Mouse (Mus musculus) urinary bladder, postnatal 36 days (tissue): ENCODE results near the gene Zfp335.

Experiments used
- DNase-seq, 2 experiments: peaks; one replicate each; pipeline ENCODE4 v3.0.0; 2022; ENCODE audit warnings: low spot score in 2 of 2, mixed read lengths in 1 of 2

Zfp335 gene

GRCm38 (mm10) chr2:164911086-164912048 is at the start of gene Zfp335:
Gene Zfp335, minus strand, starts transcription at chr2:164911757.
- DNase-seq: peak; percentile 90

GRCm38 (mm10) chr2:164960716-164961441 is 49.3 kb upstream of the Zfp335 start, which contains the start of gene Slc12a5:
Gene Slc12a5, plus strand, starts transcription at chr2:164960802.
- DNase-seq: peak; percentile 27 to 47

GRCm38 (mm10) chr2:164957548-164958315 is 46.2 kb upstream of the Zfp335 start:
- no peak for DNase-seq

GRCm38 (mm10) chr2:164956195-164956594 is 44.6 kb upstream of the Zfp335 start:
- DNase-seq: no peak

- DNase-seq: no peak
Measured at GRCm38 (mm10) chr2:164955725-164956124, 44.2 kb upstream of the Zfp335 start.

- peak; percentile 56 to 66 for DNase-seq
Measured at GRCm38 (mm10) chr2:164953224-164953623, 41.7 kb upstream of the Zfp335 start.

- DNase-seq: no peak
Measured at GRCm38 (mm10) chr2:164952448-164952847, 40.9 kb upstream of the Zfp335 start.

- DNase-seq: no peak
Measured at GRCm38 (mm10) chr2:164951745-164952144, 40.2 kb upstream of the Zfp335 start.

- DNase-seq: no peak
Measured at GRCm38 (mm10) chr2:164950501-164950900, 38.9 kb upstream of the Zfp335 start.

GRCm38 (mm10) chr2:164948962-164949361 is 37.4 kb upstream of the Zfp335 start:
- DNase-seq: no peak

GRCm38 (mm10) chr2:164947930-164948329 is 36.4 kb upstream of the Zfp335 start:
- no peak for DNase-seq

GRCm38 (mm10) chr2:164947506-164947905 is 35.9 kb upstream of the Zfp335 start:
- DNase-seq: no peak

GRCm38 (mm10) chr2:164942692-164943290 is 31.2 kb upstream of the Zfp335 start:
- DNase-seq: no peak

GRCm38 (mm10) chr2:164940140-164940830 is 28.7 kb upstream of the Zfp335 start, which contains the start of gene Mmp9:
Gene Mmp9, plus strand, starts transcription at chr2:164940780.
- no peak for DNase-seq

- DNase-seq: no peak
Measured at GRCm38 (mm10) chr2:164939106-164939505, 27.5 kb upstream of the Zfp335 start.

GRCm38 (mm10) chr2:164938146-164939091 is 26.9 kb upstream of the Zfp335 start:
- no peak for DNase-seq

GRCm38 (mm10) chr2:164935991-164936390 is 24.4 kb upstream of the Zfp335 start:
- DNase-seq: no peak

GRCm38 (mm10) chr2:164933534-164933933 is 22.0 kb upstream of the Zfp335 start:
- DNase-seq: no peak
